Mouse (Mus musculus) bone marrow macrophage, adult 2 months (primary cell): ENCODE results near the gene Ssu72. TPM values are rescaled to one million over a fixed set of nuclear protein-coding genes. Genes with fewer than 3 reads are reported as not detected.
"Not testable (repeated sequence)": the region's sequence is repeated elsewhere in the genome, so short reads cannot be mapped to it uniquely, and the experiment has no call there.

Experiments used
- H3K27ac ChIP-seq: 2 replicates; pipeline ENCODE4 v1.5.1; 2012; ENCODE audit warnings: low read depth, low read length; ENCODE audit not compliant: insufficient read depth
- H3K4me1 ChIP-seq: 2 replicates; pipeline ENCODE4 v1.6.1; 2012; ENCODE audit warnings: low read length; ENCODE audit not compliant: control insufficient read depth, insufficient read depth
- H3K4me3 ChIP-seq: 2 replicates; pipeline ENCODE4 v1.5.1; 2012; ENCODE audit warnings: mild to moderate bottlenecking, low read length, moderate library complexity; ENCODE audit not compliant: insufficient read depth
- CTCF ChIP-seq: IDR thresholded peaks from 2 replicates; pipeline ENCODE4 v1.5.1; 2012; ENCODE audit warnings: low read depth, mild to moderate bottlenecking, low read length, moderate library complexity
- POLR2A ChIP-seq: IDR thresholded peaks from 2 replicates; pipeline ENCODE4 v1.6.1; 2012; ENCODE audit warnings: mild to moderate bottlenecking, low read depth, low read length, borderline replicate concordance
- polyA plus RNA-seq: library from polyadenylated mRNA; stranded (reverse); fragments of >200 nt; gene quantifications from 2 replicates; pipeline ENCODE4 v1.2.4, GENCODE M21; 2012; ENCODE audit not compliant: missing spikeins, insufficient read depth, insufficient read length

The Ssu72 gene
- polyA plus RNA-seq, 1 experiment, result 107 TPM

GRCm38 (mm10) chr4:155736421-155736820 lies 31.8 kb downstream of the Ssu72 start:
- Histone ChIP-seq H3K4me1 (peaks cover 30% of the 10 kb centered on the region), H3K4me3 (no peak overlapping the region), H3K27ac (no peak overlapping the region)
- TF ChIP-seq CTCF (no peak), POLR2A (no peak)

DNA sequence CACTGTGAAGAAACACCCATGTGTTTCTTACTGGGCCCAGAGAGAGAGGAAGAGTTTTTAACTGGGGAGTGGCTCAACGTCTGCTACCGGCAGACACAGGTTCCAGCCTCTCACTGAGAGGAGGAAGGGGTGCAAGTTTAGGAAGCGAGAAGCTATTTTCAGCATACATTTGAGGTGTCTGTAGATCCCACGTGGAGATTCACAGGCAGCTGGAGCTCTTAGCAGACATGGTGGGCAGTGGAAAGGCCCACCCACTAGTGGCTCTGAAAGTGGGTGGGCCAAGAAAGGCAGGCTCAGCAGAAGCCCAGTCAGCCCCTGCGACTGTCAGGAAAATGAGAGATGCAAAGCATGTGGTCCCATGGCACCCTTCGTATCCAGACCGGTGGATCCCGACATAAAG lies 33.7 kb downstream of the Ssu72 start:
- H3K27ac ChIP-seq, result no peak overlapping the region
- H3K4me3 ChIP-seq, result no peak overlapping the region
- TF ChIP-seq CTCF, result no peak
- TF ChIP-seq POLR2A, result no peak
- peaks cover 14% of the 10 kb centered on the region for H3K4me1 ChIP-seq

GRCm38 (mm10) chr4:155739152-155739551 lies 34.6 kb downstream of the Ssu72 start:
- Histone ChIP-seq H3K4me1 (peaks cover 6% of the 10 kb centered on the region), H3K27ac (no peak overlapping the region), H3K4me3 (no peak overlapping the region)
- no peak for TF ChIP-seq POLR2A
- no peak for TF ChIP-seq CTCF

DNA sequence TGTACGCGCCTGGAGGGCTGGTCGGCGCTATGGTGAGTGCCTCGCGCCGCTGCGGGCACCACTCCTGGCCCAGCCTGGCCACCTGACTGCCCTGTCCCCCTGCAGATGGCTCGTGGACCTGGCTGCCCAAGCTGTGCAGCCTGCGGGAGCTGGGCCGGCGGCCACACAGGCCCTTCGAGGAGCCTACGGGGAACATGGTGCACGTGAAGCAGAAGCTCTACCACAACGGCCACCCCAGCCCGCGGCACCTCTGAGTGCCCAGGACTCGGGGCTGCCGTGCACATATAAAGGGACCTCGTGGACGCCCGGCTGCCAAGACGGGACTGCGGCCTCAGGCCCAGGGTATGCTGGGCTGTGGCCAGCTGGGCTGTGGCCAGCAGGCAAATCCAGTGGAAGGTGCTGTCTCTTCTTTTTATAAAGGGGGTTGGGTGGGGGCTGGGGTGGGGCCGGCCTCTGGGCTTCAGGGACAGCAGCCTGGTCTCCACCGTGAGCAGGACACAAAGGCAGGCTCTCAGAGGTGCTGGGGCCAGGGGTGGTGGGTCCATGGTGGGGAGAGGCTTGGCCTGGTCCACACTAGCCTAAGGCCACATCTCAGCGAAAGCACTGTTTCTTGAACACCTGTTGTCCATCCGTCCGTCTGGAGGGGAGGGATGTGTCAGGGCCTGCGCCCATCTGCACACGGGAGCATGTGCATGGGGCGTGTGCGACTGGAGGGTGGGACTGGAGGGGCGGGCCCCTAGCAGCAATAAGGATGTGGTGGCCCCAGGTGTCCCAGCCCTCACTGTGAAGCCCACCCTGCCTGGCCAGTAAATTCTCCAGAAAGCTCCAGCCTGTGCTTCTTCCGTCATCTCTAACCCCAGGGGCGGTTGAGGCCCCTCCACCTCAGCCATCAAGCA lies 35.4 kb downstream of the Ssu72 start:
- H3K4me1 ChIP-seq, result peaks cover 6% of the 10 kb centered on the region
- H3K27ac ChIP-seq, result no peak overlapping the region
- TF ChIP-seq CTCF (no peak), POLR2A (no peak)
- no peak overlapping the region for H3K4me3 ChIP-seq

GRCm38 (mm10) chr4:155740681-155741080 lies 36.1 kb downstream of the Ssu72 start:
- not testable (repeated sequence) for H3K4me1 ChIP-seq, H3K4me3 ChIP-seq, H3K27ac ChIP-seq

GRCm38 (mm10) chr4:155742684-155743083 lies 38.1 kb downstream of the Ssu72 start:
- Histone ChIP-seq H3K4me3 (no peak overlapping the region), H3K4me1 (no peaks in the 10 kb centered on the region), H3K27ac (no peak overlapping the region)
- TF ChIP-seq CTCF (no peak), POLR2A (no peak)

DNA sequence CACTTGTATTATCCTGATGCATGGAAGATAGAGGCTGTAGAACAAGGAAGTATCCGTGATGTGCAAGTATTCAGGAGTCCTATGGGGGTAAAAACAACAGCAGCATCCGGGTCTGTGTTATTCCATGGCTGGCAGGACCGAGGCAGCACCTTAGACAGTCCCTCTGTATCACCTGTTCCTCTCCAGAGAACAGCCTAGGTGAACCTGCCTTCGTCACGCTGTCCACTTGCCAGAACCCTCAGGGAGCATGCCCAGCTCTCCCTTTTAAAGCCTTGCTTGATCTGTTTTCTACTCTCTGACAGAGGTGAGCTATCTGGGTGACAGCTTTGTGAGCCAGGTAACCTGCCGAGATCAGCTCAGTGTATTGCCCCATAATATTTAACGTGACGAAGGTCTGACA lies 39.9 kb downstream of the Ssu72 start:
- no peak overlapping the region for H3K4me3 ChIP-seq
- H3K4me1 ChIP-seq, result no peaks in the 10 kb centered on the region
- TF ChIP-seq POLR2A (no peak), CTCF (no peak)
- no peak overlapping the region for H3K27ac ChIP-seq

DNA sequence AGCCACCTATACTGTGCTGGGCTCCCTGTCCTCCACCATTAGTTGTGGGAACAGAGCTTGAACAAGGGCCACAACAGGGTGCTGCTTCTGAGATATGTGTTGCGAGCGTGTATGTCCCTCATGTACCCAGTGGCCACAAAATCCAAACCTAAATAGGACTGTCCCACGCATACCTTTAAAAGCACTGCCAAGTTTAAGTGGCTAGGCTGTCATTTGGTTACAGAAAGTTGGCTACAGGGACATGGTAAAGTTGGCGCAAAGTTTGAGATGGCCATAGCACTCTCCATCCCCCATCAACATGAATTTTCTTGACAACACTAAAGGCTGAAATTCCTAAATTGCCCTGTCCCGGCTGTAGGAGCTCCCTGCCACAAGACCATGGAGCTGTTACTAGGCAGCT lies 40.5 kb downstream of the Ssu72 start:
- Histone ChIP-seq H3K4me1 (no peaks in the 10 kb centered on the region), H3K27ac (no peak overlapping the region), H3K4me3 (no peak overlapping the region)
- TF ChIP-seq POLR2A (no peak), CTCF (no peak)

- Histone ChIP-seq H3K4me1 (no peaks in the 10 kb centered on the region), H3K4me3 (no peak overlapping the region), H3K27ac (no peak overlapping the region)
- TF ChIP-seq CTCF (no peak), POLR2A (no peak)
Measured at GRCm38 (mm10) chr4:155746036-155746548, 41.5 kb downstream of the Ssu72 start.

GRCm38 (mm10) chr4:155746575-155747490 lies 42.2 kb downstream of the Ssu72 start:
- H3K27ac ChIP-seq, result no peak overlapping the region
- TF ChIP-seq POLR2A, result no peak
- TF ChIP-seq CTCF, result no peak

GRCm38 (mm10) chr4:155757011-155757410 lies 52.4 kb downstream of the Ssu72 start:
- Histone ChIP-seq H3K4me1 (peaks cover 10% of the 10 kb centered on the region), H3K4me3 (no peak overlapping the region), H3K27ac (no peak overlapping the region)
- TF ChIP-seq POLR2A (no peak), CTCF (no peak)

More at GRCm38 (mm10) chr4:155746575-155747490, 42.2 kb downstream of the Ssu72 start:
- no peaks in the 10 kb centered on the region for H3K4me1 ChIP-seq
- no peak overlapping the region for H3K4me3 ChIP-seq
